Mouse (Mus musculus): ENCODE results near the gene Foxg1.

Gene Foxg1

GRCm38 (mm10) chr12:49417963-49418362 lies 35.5 kb downstream of the Foxg1 start:
- no peak for DNase-seq
